Mouse (Mus musculus) kidney, embryonic 16.5 days (tissue): ENCODE results near the gene Olfr836. TPM values are rescaled to one million over a fixed set of nuclear protein-coding genes. Genes with fewer than 3 reads are reported as not detected.
"Not testable (repeated sequence)": the region's sequence is repeated elsewhere in the genome, so short reads cannot be mapped to it uniquely, and the experiment has no call there.

Experiments used
- ATAC-seq: fragments of 200-750 bp; cut with Nextera tagmentation; 2 replicates; pipeline ENCODE4 v1.8.0; 2017; ENCODE audit warnings: moderate TSS enrichment; ENCODE audit not compliant: low FRiP score, low TSS enrichment
- H3K27ac ChIP-seq: fragments of 300-500 bp; sonication (generic); 2 replicates; pipeline ENCODE4 v1.5.1; 2014; ENCODE audit warnings: low read length
- H3K27me3 ChIP-seq: fragments of 300-500 bp; sonication (generic); 2 replicates; pipeline ENCODE4 v1.6.1; 2014; ENCODE audit warnings: low read length, control low read depth, mixed read lengths; ENCODE audit not compliant: insufficient read depth
- H3K36me3 ChIP-seq: fragments of 300-500 bp; sonication (generic); 2 replicates; pipeline ENCODE4 v1.6.1; 2014; ENCODE audit warnings: low read length, control low read depth, mixed read lengths; ENCODE audit not compliant: insufficient read depth
- H3K4me1 ChIP-seq: fragments of 300-500 bp; sonication (generic); 2 replicates; pipeline ENCODE4 v1.6.1; 2014; ENCODE audit warnings: low read length, control low read depth, mixed read lengths; ENCODE audit not compliant: insufficient read depth
- H3K4me2 ChIP-seq: fragments of 300-500 bp; sonication (generic); replicated peaks from 2 replicates; pipeline ENCODE4 v1.6.1; 2014; ENCODE audit warnings: low read depth, low read length
- H3K4me3 ChIP-seq: fragments of 300-500 bp; sonication (generic); 2 replicates; pipeline ENCODE4 v1.5.1; 2014; ENCODE audit warnings: mild to moderate bottlenecking, low read length
- H3K9ac ChIP-seq: fragments of 300-500 bp; sonication (generic); replicated peaks from 2 replicates; pipeline ENCODE4 v1.6.1; 2014; ENCODE audit warnings: low read length
- H3K9me3 ChIP-seq: fragments of 300-500 bp; sonication (generic); 2 replicates; pipeline ENCODE4 v1.6.1; 2016; ENCODE audit warnings: low read length, control low read depth
- WGBS: fragments of 180-500 bp; shearing (Covaris S2); extraction: QIAGEN DNeasy Blood & Tissue Kit; methylation state at CpG from one replicate; pipeline ENCODE4 v1.1.7; 2014; 5-methylcytosine and 5-hydroxymethylcytosine counted together
- polyA plus RNA-seq: library from polyadenylated mRNA; unstranded; fragments of >200 nt; fragmentation: Nextera tagmentation; extraction: Ambion mirVana; gene quantifications from 2 replicates; pipeline ENCODE4 v1.2.1, GENCODE M21; 2015

Olfr836 gene
- not detected in 2 replicates for polyA plus RNA-seq

DNA sequence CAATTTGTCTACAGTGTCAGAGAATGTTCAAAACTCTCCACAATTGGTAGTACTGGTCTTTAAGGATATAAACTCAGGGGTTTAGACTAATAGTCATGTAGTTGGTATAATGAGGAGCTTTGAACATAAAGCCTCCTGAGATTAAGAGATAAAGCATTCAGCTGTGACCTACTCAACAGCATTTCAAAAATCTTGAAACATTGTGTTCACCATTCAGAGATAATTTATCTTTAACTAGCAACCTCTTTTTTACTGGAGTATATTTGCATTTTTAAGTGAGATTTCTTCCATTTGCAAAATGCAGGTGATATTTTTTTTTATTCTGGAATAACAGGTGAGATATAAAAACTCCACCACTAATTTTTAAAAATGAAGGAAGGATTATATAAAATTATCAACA, at the start of gene Olfr836:
TSS of gene Olfr836 (plus strand) at position 301 of the 400 bp plus-strand sequence.
- Histone ChIP-seq H3K36me3 (no peaks in the 10 kb centered on the region), H3K4me1 (no peaks in the 10 kb centered on the region), H3K4me2 (no peak within 1 kb of the TSS), H3K27ac (no peak within 1 kb of the TSS), H3K9ac (no peak within 1 kb of the TSS), H3K9me3 (no peaks in the 10 kb centered on the region), H3K4me3 (no peak within 1 kb of the TSS), H3K27me3 (no peaks in the 10 kb centered on the region)
- no peak for ATAC-seq

DNA sequence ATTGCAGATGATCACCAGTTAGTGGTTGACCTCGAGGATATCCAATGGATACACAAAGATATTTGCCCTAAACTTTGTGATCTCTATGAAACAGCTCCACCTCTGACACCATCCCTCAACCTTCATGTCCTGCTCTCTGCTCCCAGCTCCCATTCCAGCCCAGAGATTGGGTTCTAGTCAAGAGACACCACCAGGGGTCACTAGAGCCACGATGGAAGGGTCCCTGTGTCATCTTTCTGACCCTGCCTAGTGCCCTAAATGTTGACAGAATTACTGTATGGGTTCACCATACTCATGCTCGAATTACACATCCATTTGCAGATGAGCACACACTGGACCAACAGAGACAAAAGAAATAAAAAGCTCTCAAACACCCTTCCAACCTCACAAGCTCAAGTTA, 35.2 kb upstream of the Olfr836 start:
- H3K27ac ChIP-seq: no peak overlapping the region
- WGBS: 31% methylated on average over 3 of the region's 3 CpGs
- H3K4me2 ChIP-seq: no peak overlapping the region
- H3K4me1 ChIP-seq: no peaks in the 10 kb centered on the region
- no peak overlapping the region for H3K4me3 ChIP-seq
- no peak for ATAC-seq
- no peaks in the 10 kb centered on the region for H3K27me3 ChIP-seq
- H3K36me3 ChIP-seq: no peaks in the 10 kb centered on the region
- H3K9ac ChIP-seq: no peak overlapping the region
- H3K9me3 ChIP-seq: peaks cover 4% of the 10 kb centered on the region; the same call in 1 of the 2 replicates

DNA sequence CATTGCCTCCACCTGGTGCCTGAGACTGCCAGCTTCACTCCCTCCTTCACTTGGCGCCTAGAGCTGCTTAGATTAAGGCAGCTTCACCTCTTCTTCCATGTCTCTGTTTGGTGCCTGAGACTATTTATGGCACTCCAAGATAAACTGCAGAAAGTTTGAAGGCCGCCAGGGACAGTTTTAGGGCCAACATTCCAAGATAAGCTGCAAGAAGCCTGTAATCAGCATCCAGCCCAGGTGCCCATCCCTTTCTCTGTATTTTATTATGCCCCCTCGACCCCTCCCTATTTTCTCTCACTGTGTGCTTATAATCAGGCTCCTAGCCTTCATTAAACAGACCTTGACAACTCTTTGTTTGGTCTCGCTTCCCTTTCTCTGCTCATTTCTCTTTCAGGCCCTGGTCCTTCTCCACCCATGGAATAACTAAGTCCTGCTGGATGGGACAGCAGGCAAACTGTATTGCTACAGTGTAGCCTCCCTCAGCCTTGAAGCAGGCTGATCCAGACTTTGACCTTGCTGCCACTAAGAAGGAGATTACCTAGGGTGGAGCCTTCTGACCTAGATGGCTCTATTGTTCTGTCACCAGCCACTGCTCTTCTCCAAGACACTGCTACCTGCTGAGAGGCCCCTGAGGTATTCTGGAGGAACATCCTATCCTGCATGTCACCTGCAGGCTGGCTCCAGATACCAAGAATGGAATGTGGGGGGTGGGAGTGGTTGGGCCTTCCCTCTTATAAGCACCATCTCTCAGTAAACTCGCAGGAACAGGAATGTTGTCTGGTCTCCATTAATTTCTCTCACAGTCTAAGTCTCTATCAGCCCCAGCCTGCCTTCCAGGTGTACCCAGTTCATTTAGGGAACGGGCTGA, 27.1 kb upstream of the Olfr836 start:
- H3K27me3 ChIP-seq, ATAC-seq, H3K36me3 ChIP-seq, H3K4me3 ChIP-seq, H3K9me3 ChIP-seq, H3K4me2 ChIP-seq, H3K27ac ChIP-seq, H3K9ac ChIP-seq, H3K4me1 ChIP-seq: not testable (repeated sequence)
- WGBS: 65% methylated on average over 6 of the region's 6 CpGs

DNA sequence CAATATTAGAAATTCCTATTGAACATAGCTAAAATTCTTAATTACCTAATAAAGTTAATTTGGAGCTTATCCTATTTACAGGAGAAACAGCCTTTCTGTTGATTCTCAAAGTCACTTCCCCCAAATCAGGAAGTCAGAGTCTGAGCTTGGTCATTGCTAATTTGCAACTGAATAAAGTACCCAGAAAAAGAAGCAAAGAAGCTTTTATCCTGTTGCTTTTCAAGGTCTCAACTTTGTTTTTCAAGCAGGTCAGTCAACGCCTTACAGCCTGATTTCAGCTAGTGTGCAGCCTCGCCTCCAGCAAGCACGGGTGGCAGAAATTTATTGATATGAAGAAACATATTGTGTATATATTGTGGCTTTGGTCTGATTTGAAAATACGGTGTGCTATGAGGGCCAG, 22.9 kb upstream of the Olfr836 start:
- no peak for ATAC-seq
- H3K9me3 ChIP-seq: peaks cover 10% of the 10 kb centered on the region; the same call in 1 of the 2 replicates
- no peak overlapping the region for H3K9ac ChIP-seq
- H3K4me1 ChIP-seq: no peaks in the 10 kb centered on the region
- no peaks in the 10 kb centered on the region for H3K36me3 ChIP-seq
- no peak overlapping the region for H3K4me2 ChIP-seq
- H3K27ac ChIP-seq: no peak overlapping the region
- WGBS: 82% methylated on average over 4 of the region's 4 CpGs
- H3K4me3 ChIP-seq: no peak overlapping the region
- H3K27me3 ChIP-seq: no peaks in the 10 kb centered on the region

DNA sequence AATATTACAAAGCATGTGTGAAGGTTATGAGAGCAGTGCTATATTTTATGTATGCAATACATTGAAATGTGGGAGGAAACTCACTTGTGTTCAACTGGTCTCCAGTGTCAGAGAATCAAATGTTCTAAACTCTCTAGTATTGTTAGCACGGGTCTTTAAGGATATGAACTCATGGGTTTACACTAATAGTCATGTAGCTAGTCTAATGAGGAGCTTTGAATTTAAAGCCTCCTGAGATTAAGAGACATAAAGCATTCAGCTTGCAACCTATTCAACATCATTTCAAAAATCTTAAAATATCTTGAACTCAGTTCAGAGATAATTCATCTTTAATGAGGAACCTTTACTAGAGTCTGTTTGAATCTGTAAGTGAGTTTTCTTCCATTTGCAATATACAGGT, 15.8 kb downstream of the Olfr836 start, which contains the start of gene Olfr837:
TSS of gene Olfr837 (plus strand) at position 301 of the 400 bp plus-strand sequence.
- Histone ChIP-seq H3K9ac (no peak within 1 kb of the TSS), H3K4me2 (no peak within 1 kb of the TSS), H3K27me3 (no peaks in the 10 kb centered on the region), H3K4me3 (no peak within 1 kb of the TSS), H3K4me1 (no peaks in the 10 kb centered on the region), H3K36me3 (no peaks in the 10 kb centered on the region), H3K27ac (no peak within 1 kb of the TSS), H3K9me3 (0 out of 2 replicates have a peak, but pooled peaks cover 3% of the 10 kb centered on the region)
- ATAC-seq: no peak
- 82% methylated on average over 1 of the region's 1 CpGs for WGBS

Other genes with a start within 250 kb of the Olfr836 start
- gene Olfr830, start 245.7 kb upstream of the Olfr836 start, polyA plus RNA-seq: not detected in 2 replicates
- not detected in 2 replicates for gene Olfr832, start 183.3 kb upstream of the Olfr836 start, polyA plus RNA-seq
- not detected in 2 replicates for gene Olfr834, start 132.4 kb upstream of the Olfr836 start, polyA plus RNA-seq
- gene Olfr835, start 87.6 kb upstream of the Olfr836 start, polyA plus RNA-seq: not detected in 2 replicates
- gene Olfr837, start 15.9 kb downstream of the Olfr836 start, polyA plus RNA-seq: not detected in 2 replicates
- not detected in 2 replicates for gene Olfr839-ps1, start 56.9 kb downstream of the Olfr836 start, polyA plus RNA-seq
- not detected in 2 replicates for gene Olfr843, start 131.6 kb downstream of the Olfr836 start, polyA plus RNA-seq
- gene Olfr844, start 196.0 kb downstream of the Olfr836 start, polyA plus RNA-seq: not detected in 2 replicates
- not detected in 2 replicates for gene Olfr845, start 216.1 kb downstream of the Olfr836 start, polyA plus RNA-seq
- gene Olfr846, start 243.6 kb downstream of the Olfr836 start, polyA plus RNA-seq: not detected in 2 replicates